Mouse (Mus musculus): ENCODE results near the gene Zfp202. TPM values are rescaled to one million over a fixed set of nuclear protein-coding genes. Genes with fewer than 3 reads are reported as not detected.

The Zfp202 gene
- polyA plus RNA-seq, 1 experiment from 2014 or later = 8.1 TPM

- ATAC-seq (replicated peaks; ENCODE audit: low FRiP score) = no peak
- no peak overlapping the region for H3K4me3 ChIP-seq (ENCODE audit: low read depth, low read length)
- no peak overlapping the region for H3K27ac ChIP-seq (ENCODE audit: low read depth, low read length)
- H3K4me2 ChIP-seq (ENCODE audit: low read depth, low read length, severe bottlenecking) = no peak overlapping the region
- no peaks in the 10 kb centered on the region for H3K9me3 ChIP-seq (ENCODE audit: control insufficient read depth, low read length)
- no peaks in the 10 kb centered on the region for H3K4me1 ChIP-seq (replicated peaks; ENCODE audit: control insufficient read depth, insufficient read depth, low read length)
- H3K27me3 ChIP-seq (ENCODE audit: control insufficient read depth, insufficient read depth, low read length) = no peaks in the 10 kb centered on the region
- H3K36me3 ChIP-seq (ENCODE audit: control insufficient read depth, insufficient read depth, low read length) = no peaks in the 10 kb centered on the region
- DNase-seq (ENCODE audit: low spot score) = no peak
- WGBS = 76% methylated on average over 10 of the region's 10 CpGs
- no peak overlapping the region for H3K9ac ChIP-seq (ENCODE audit: low read length)
These were observed 42.3 kb downstream of the Zfp202 start for GRCm38 (mm10) chr9:40234233-40235072.

GRCm38 (mm10) chr9:40235220-40235619 is 43.1 kb downstream of the Zfp202 start:
- WGBS = 90% methylated on average over 7 of the region's 7 CpGs
- H3K4me1 ChIP-seq (replicated peaks; ENCODE audit: control insufficient read depth, insufficient read depth, low read length) = no peaks in the 10 kb centered on the region
- H3K27me3 ChIP-seq (ENCODE audit: control insufficient read depth, insufficient read depth, low read length) = no peaks in the 10 kb centered on the region
- ATAC-seq (replicated peaks; ENCODE audit: low FRiP score) (no peak), DNase-seq (ENCODE audit: low spot score) (no peak)
- H3K9ac ChIP-seq (ENCODE audit: low read length) = no peak overlapping the region
- no peak overlapping the region for H3K4me3 ChIP-seq (ENCODE audit: low read depth, low read length)
- H3K4me2 ChIP-seq (ENCODE audit: low read depth, low read length, severe bottlenecking) = no peak overlapping the region
- H3K9me3 ChIP-seq (ENCODE audit: control insufficient read depth, low read length) = no peaks in the 10 kb centered on the region
- no peaks in the 10 kb centered on the region for H3K36me3 ChIP-seq (ENCODE audit: control insufficient read depth, insufficient read depth, low read length)
- H3K27ac ChIP-seq (ENCODE audit: low read depth, low read length) = no peak overlapping the region

- DNase-seq (ENCODE audit: low spot score) (no peak), ATAC-seq (replicated peaks; ENCODE audit: low FRiP score) (no peak)
- Histone ChIP-seq H3K36me3 (ENCODE audit: control insufficient read depth, insufficient read depth, low read length) (no peaks in the 10 kb centered on the region), H3K4me3 (ENCODE audit: low read depth, low read length) (no peak overlapping the region), H3K27me3 (ENCODE audit: control insufficient read depth, insufficient read depth, low read length) (peaks cover 3% of the 10 kb centered on the region; the same call in 1 of the 2 replicates), H3K4me1 (replicated peaks; ENCODE audit: control insufficient read depth, insufficient read depth, low read length) (0 out of 2 replicates have a peak, but pooled peaks cover 2% of the 10 kb centered on the region), H3K9ac (ENCODE audit: low read length) (no peak overlapping the region), H3K4me2 (ENCODE audit: low read depth, low read length, severe bottlenecking) (no peak overlapping the region), H3K27ac (ENCODE audit: low read depth, low read length) (no peak overlapping the region), H3K9me3 (ENCODE audit: control insufficient read depth, low read length) (no peaks in the 10 kb centered on the region)
- WGBS = 22% methylated on average over 4 of the region's 4 CpGs
These were observed 47.6 kb downstream of the Zfp202 start for GRCm38 (mm10) chr9:40239749-40240148.

GRCm38 (mm10) chr9:40240311-40240710 is 48.2 kb downstream of the Zfp202 start:
- Histone ChIP-seq H3K36me3 (ENCODE audit: control insufficient read depth, insufficient read depth, low read length) (no peaks in the 10 kb centered on the region), H3K4me3 (ENCODE audit: low read depth, low read length) (no peak overlapping the region), H3K9ac (ENCODE audit: low read length) (no peak overlapping the region), H3K4me2 (ENCODE audit: low read depth, low read length, severe bottlenecking) (no peak overlapping the region), H3K9me3 (ENCODE audit: control insufficient read depth, low read length) (no peaks in the 10 kb centered on the region), H3K27ac (ENCODE audit: low read depth, low read length) (no peak overlapping the region), H3K4me1 (replicated peaks; ENCODE audit: control insufficient read depth, insufficient read depth, low read length) (0 out of 2 replicates have a peak, but pooled peaks cover 2% of the 10 kb centered on the region), H3K27me3 (ENCODE audit: control insufficient read depth, insufficient read depth, low read length) (peaks cover 3% of the 10 kb centered on the region; the same call in 1 of the 2 replicates)
- WGBS = 23% methylated on average over 5 of the region's 5 CpGs
- DNase-seq (ENCODE audit: low spot score) (no peak), ATAC-seq (replicated peaks; ENCODE audit: low FRiP score) (no peak)

GRCm38 (mm10) chr9:40241223-40241801 is 49.2 kb downstream of the Zfp202 start:
- Histone ChIP-seq H3K4me2 (ENCODE audit: low read depth, low read length, severe bottlenecking) (peak overlapping the region; percentile 53), H3K9ac (ENCODE audit: low read length) (peak overlapping the region; percentile 52; the same call in 1 of the 2 replicates), H3K9me3 (ENCODE audit: control insufficient read depth, low read length) (no peaks in the 10 kb centered on the region), H3K27ac (ENCODE audit: low read depth, low read length) (peak overlapping the region; percentile 32; the same call in 1 of the 2 replicates), H3K4me3 (ENCODE audit: low read depth, low read length) (peak overlapping the region; percentile 34), H3K27me3 (ENCODE audit: control insufficient read depth, insufficient read depth, low read length) (peaks cover 3% of the 10 kb centered on the region; the same call in 1 of the 2 replicates), H3K4me1 (replicated peaks; ENCODE audit: control insufficient read depth, insufficient read depth, low read length) (0 out of 2 replicates have a peak, but pooled peaks cover 2% of the 10 kb centered on the region), H3K36me3 (ENCODE audit: control insufficient read depth, insufficient read depth, low read length) (no peaks in the 10 kb centered on the region)
- ATAC-seq (replicated peaks; ENCODE audit: low FRiP score) (peak; percentile 91), DNase-seq (ENCODE audit: low spot score) (peak; percentile 71)
- under 1% methylated on average over 15 of the region's 15 CpGs for WGBS

GRCm38 (mm10) chr9:40241951-40242888 is 50.1 kb downstream of the Zfp202 start:
- peaks cover 3% of the 10 kb centered on the region; the same call in 1 of the 2 replicates for H3K27me3 ChIP-seq (ENCODE audit: control insufficient read depth, insufficient read depth, low read length)
- peak overlapping the region; percentile 53 for H3K4me2 ChIP-seq (ENCODE audit: low read depth, low read length, severe bottlenecking)
- H3K9me3 ChIP-seq (ENCODE audit: control insufficient read depth, low read length) = no peaks in the 10 kb centered on the region
- H3K9ac ChIP-seq (ENCODE audit: low read length) = peak overlapping the region; percentile 52; the same call in 1 of the 2 replicates
- no peak for DNase-seq (ENCODE audit: low spot score)
- H3K4me3 ChIP-seq (ENCODE audit: low read depth, low read length) = peak overlapping the region; percentile 34
- H3K27ac ChIP-seq (ENCODE audit: low read depth, low read length) = no peak overlapping the region; the same call in 1 of the 2 replicates
- 0 out of 2 replicates have a peak, but pooled peaks cover 2% of the 10 kb centered on the region for H3K4me1 ChIP-seq (replicated peaks; ENCODE audit: control insufficient read depth, insufficient read depth, low read length)
- WGBS = 52% methylated on average over 12 of the region's 13 CpGs
- no peaks in the 10 kb centered on the region for H3K36me3 ChIP-seq (ENCODE audit: control insufficient read depth, insufficient read depth, low read length)
- ATAC-seq (replicated peaks; ENCODE audit: low FRiP score) = peak; percentile 70

GRCm38 (mm10) chr9:40245466-40245865 is 53.4 kb downstream of the Zfp202 start:
- Histone ChIP-seq H3K4me1 (replicated peaks; ENCODE audit: control insufficient read depth, insufficient read depth, low read length) (0 out of 2 replicates have a peak, but pooled peaks cover 2% of the 10 kb centered on the region), H3K36me3 (ENCODE audit: control insufficient read depth, insufficient read depth, low read length) (no peaks in the 10 kb centered on the region), H3K27ac (ENCODE audit: low read depth, low read length) (no peak overlapping the region), H3K4me3 (ENCODE audit: low read depth, low read length) (no peak overlapping the region), H3K4me2 (ENCODE audit: low read depth, low read length, severe bottlenecking) (no peak overlapping the region), H3K9ac (ENCODE audit: low read length) (no peak overlapping the region), H3K27me3 (ENCODE audit: control insufficient read depth, insufficient read depth, low read length) (peaks cover 2% of the 10 kb centered on the region; the same call in 1 of the 2 replicates), H3K9me3 (ENCODE audit: control insufficient read depth, low read length) (no peaks in the 10 kb centered on the region)
- no peak for ATAC-seq (replicated peaks; ENCODE audit: low FRiP score)
- no peak for DNase-seq (ENCODE audit: low spot score)
- WGBS = 77% methylated on average over 9 of the region's 9 CpGs
